Mouse (Mus musculus) kidney, adult 2 months (tissue): ENCODE results near the gene Tcl1b5. TPM values are rescaled to one million over a fixed set of nuclear protein-coding genes. Genes with fewer than 3 reads are reported as not detected.

ENCODE experiments used
- DNase-seq: peaks from one replicate; pipeline ENCODE4 v3.0.0; 2021
- H3K27ac ChIP-seq: fragments of 200-500 bp; 2 replicates; pipeline ENCODE4 v1.5.1; 2012; ENCODE audit warnings: low read depth, low read length, control low read depth, inconsistent platforms; ENCODE audit not compliant: insufficient read depth
- H3K27me3 ChIP-seq: fragments of 200-500 bp; replicated peaks from 2 replicates; pipeline ENCODE4 v1.6.1; 2012; ENCODE audit warnings: mild to moderate bottlenecking, moderate library complexity, low read length, inconsistent platforms; ENCODE audit not compliant: control insufficient read depth, insufficient read depth
- H3K36me3 ChIP-seq: fragments of 200-500 bp; 2 replicates; pipeline ENCODE4 v1.6.1; 2012; ENCODE audit warnings: mild to moderate bottlenecking, moderate library complexity, low read length, inconsistent platforms; ENCODE audit not compliant: control insufficient read depth, insufficient read depth
- H3K4me1 ChIP-seq: fragments of 200-500 bp; 2 replicates; pipeline ENCODE4 v1.6.1; 2011; ENCODE audit warnings: low read length; ENCODE audit not compliant: control insufficient read depth, insufficient read depth
- H3K4me3 ChIP-seq: fragments of 200-500 bp; 2 replicates; pipeline ENCODE4 v1.5.1; 2011; ENCODE audit warnings: mild to moderate bottlenecking, low read depth, low read length, control low read depth; ENCODE audit not compliant: insufficient read depth
- CTCF ChIP-seq: fragments of 200-500 bp; conservative IDR thresholded peaks from 2 replicates; pipeline ENCODE4 v1.5.1; 2011; ENCODE audit warnings: low read depth, mild to moderate bottlenecking, control low read depth, low read length, moderate library complexity, mixed read lengths; ENCODE audit not compliant: insufficient read depth, insufficient read length
- POLR2A ChIP-seq: fragments of 200-500 bp; IDR thresholded peaks from one replicate; pipeline ENCODE4 v1.6.1; 2011; ENCODE audit warnings: low read depth, low read length, control low read depth
- WGBS: fragments of 180-500 bp; shearing (Covaris S2); methylation state at CpG from one replicate; pipeline ENCODE4 v1.1.7; 2018; 5-methylcytosine and 5-hydroxymethylcytosine counted together
- polyA plus RNA-seq: library from polyadenylated mRNA; depleted of rRNA; stranded (reverse); fragments of >200 nt; gene quantifications from 2 replicates; pipeline ENCODE4 v1.2.3, GENCODE M21; 2012; rRNA removed

Tcl1b5 gene
- polyA plus RNA-seq, 1 experiment: not detected

DNA sequence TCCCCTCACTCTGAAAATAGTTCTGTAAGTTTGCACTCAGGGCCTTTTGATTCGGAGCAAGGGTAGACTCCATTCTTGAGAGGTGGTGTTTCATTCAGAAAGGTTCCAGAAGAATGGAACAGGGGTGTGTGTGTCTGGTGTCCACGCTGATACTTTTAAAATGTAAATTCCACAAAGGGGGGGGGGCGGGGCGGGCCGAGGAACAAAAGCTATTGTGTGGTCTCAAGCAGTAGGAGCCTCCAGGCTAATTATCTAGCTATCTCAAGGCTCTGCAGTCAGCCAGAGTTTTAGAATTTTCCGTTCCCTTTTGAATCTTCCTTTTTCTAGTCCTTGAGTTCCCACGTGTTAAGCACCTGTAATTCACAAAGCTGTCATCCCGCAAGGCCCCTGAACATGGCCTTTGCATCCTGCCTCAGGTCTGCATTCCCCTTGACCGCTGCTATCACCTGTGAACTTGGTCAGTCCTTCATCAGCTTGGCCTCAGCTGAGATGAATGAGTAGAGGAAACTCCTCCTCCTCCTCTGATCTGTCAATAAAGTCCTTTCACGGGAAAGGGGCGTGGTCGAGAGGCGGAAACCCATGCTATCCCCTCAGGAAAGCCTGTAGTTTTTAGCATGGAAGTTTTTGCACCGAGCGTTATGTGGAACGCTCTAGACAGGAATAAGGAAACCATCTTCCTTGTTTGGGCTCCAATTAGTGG is 48.6 kb downstream of the Tcl1b5 start:
- Histone ChIP-seq H3K27ac (no peak overlapping the region), H3K36me3 (no peaks in the 10 kb centered on the region), H3K27me3 (no peaks in the 10 kb centered on the region), H3K4me1 (no peaks in the 10 kb centered on the region), H3K4me3 (no peak overlapping the region)
- no peak for TF ChIP-seq POLR2A
- no peak for TF ChIP-seq CTCF
- 53% methylated on average over 16 of the region's 16 CpGs for WGBS
- no peak for DNase-seq

Other genes starting within 250 kb of the Tcl1b5 start
- gene Syne3, start 166.5 kb upstream of the Tcl1b5 start, polyA plus RNA-seq: 2.7 and 3.1 TPM in 2 replicates
- gene Glrx5, start 143.7 kb upstream of the Tcl1b5 start, polyA plus RNA-seq: 138 and 139 TPM in 2 replicates
- not detected in 2 replicates for gene Tcl1b2, start 30.3 kb upstream of the Tcl1b5 start, polyA plus RNA-seq
- not detected in 2 replicates for gene Tcl1b1, start 16.7 kb upstream of the Tcl1b5 start, polyA plus RNA-seq
- gene Tcl1b3, start 14.7 kb downstream of the Tcl1b5 start, polyA plus RNA-seq: not detected in 2 replicates
- gene Tcl1b4, start 25.6 kb downstream of the Tcl1b5 start, polyA plus RNA-seq: not detected in 2 replicates
- not detected in 2 replicates for gene Tcl1, start 46.4 kb downstream of the Tcl1b5 start, polyA plus RNA-seq
- gene Tunar, start 157.5 kb downstream of the Tcl1b5 start, polyA plus RNA-seq: not detected in 2 replicates